Mouse (Mus musculus): Measurements from ENCODE around the gene Galnt11. TPM values are rescaled to one million over a fixed set of nuclear protein-coding genes. Genes with fewer than 3 reads are reported as not detected.

The Galnt11 gene
- polyA plus RNA-seq, 1 experiment from 2014 or later = 29.8 TPM

DNA sequence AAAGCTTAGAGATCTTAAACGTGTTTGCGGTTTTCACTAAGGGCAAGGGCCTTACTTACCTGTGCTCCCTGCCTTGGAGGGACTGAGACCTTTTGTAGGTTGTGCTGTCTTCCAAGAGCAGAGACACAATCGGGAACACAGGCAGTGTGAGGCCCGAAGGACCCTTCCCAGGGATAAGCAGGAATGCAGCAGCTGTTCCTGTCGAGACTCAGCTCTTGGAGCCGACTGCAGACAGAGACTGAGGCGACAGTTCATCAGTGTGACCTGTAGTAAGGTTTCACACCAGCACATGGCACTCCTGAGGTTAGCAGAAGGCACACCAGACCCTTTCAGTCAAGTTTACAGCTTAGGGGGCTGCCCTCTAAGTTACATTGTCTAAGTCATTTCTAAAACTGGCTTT, 40.6 kb downstream of the Galnt11 start:
- Histone ChIP-seq H3K27me3 (replicated peaks; ENCODE audit: low read depth, poor library complexity, severe bottlenecking) (no peaks in the 10 kb centered on the region), H3K27ac (replicated peaks) (no peak overlapping the region), H3K4me1 (no peaks in the 10 kb centered on the region), H3K9me3 (no peaks in the 10 kb centered on the region), H3K4me3 (no peak overlapping the region), H3K36me3 (replicated peaks) (peaks cover 90% of the 10 kb centered on the region)
- WGBS = 91% methylated on average over 7 of the region's 7 CpGs
- no peak for DNase-seq (ENCODE audit: low spot score)

DNA sequence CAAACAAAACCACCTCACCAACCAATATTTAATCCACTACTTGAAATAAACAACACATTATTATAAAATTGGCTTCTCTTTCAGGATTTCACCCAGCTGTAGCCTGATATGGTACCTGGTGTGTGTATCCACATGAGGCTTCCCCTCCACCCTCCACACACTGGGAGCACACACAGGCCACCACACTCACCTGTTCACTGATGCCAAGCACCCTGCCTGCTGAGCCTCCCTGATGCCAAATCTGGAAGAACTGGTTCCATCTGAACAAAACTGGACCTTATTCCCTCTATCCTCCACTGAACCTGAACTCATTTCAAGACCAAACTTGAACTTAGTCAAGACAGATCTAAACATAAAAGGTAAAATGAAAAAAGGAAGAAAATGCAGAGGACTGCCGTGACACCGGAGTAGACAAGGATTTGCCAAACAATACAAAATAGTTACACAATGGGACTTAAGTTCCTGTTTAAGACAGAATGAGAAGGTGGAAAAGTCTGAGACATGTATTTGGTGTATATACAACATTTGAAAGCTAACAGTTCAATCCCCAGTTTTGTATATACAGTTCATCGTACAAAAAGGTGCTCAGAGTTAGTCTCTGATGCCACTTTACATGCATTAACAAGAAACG, 46.7 kb downstream of the Galnt11 start:
- WGBS = 94% methylated on average over 4 of the region's 4 CpGs
- no peaks in the 10 kb centered on the region for H3K9me3 ChIP-seq
- no peak overlapping the region for H3K27ac ChIP-seq (replicated peaks)
- no peaks in the 10 kb centered on the region for H3K27me3 ChIP-seq (replicated peaks; ENCODE audit: low read depth, poor library complexity, severe bottlenecking)
- H3K36me3 ChIP-seq (replicated peaks) = peaks cover 72% of the 10 kb centered on the region
- no peak for DNase-seq (ENCODE audit: low spot score)
- no peak overlapping the region for H3K4me3 ChIP-seq
- no peaks in the 10 kb centered on the region for H3K4me1 ChIP-seq

DNA sequence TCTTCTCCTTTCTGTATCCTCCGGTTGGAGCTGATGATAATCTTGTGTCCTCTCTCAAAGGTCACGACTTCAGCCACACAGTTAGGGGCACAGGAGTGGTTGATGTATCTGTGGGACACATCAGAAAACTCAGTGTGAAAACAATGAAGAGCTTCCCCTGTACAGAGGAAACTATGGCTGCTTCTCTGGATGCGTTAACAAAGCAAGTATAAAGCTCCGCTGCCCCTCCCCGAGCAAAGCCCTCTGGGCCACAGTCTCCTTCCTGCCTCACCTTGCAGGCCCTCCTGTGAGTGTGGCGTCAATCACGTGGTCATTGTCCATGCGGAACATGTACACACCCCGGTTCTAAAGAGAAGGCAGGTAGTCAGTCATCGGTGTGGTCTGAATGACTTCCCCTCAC, 53.9 kb downstream of the Galnt11 start:
- Histone ChIP-seq H3K27ac (replicated peaks) (no peak overlapping the region), H3K4me1 (no peaks in the 10 kb centered on the region), H3K4me3 (no peak overlapping the region), H3K9me3 (no peaks in the 10 kb centered on the region), H3K36me3 (replicated peaks) (peaks cover 84% of the 10 kb centered on the region), H3K27me3 (replicated peaks; ENCODE audit: low read depth, poor library complexity, severe bottlenecking) (no peaks in the 10 kb centered on the region)
- WGBS = 92% methylated on average over 10 of the region's 10 CpGs
- no peak for DNase-seq (ENCODE audit: low spot score)

DNA sequence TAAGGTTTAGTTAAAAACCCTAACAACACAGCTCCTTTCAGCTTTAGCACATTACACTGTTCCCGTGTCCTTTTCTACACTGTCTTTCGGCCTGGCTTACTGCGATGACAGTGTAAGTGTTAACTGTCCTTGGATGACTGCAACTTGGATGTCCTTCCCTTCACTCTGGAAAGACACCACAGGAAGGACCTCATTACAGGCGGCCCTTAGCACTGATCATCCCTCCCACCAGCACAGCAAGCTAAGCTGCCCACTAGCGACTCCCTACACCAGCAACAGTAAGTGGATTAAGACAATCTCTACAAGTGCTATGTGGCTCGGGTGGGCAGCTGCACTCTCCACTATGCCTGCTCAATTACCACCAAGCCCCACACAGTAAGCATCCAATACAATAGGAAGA, 54.7 kb downstream of the Galnt11 start:
- Histone ChIP-seq H3K27me3 (replicated peaks; ENCODE audit: low read depth, poor library complexity, severe bottlenecking) (no peaks in the 10 kb centered on the region), H3K9me3 (no peaks in the 10 kb centered on the region), H3K36me3 (replicated peaks) (peaks cover 85% of the 10 kb centered on the region), H3K27ac (replicated peaks) (no peak overlapping the region), H3K4me3 (no peak overlapping the region), H3K4me1 (no peaks in the 10 kb centered on the region)
- 83% methylated on average over 6 of the region's 6 CpGs for WGBS
- no peak for DNase-seq (ENCODE audit: low spot score)

GRCm38 (mm10) chr5:25283988-25284387, 62.3 kb downstream of the Galnt11 start:
- peaks cover 90% of the 10 kb centered on the region for H3K36me3 ChIP-seq (replicated peaks)
- no peak overlapping the region for H3K4me3 ChIP-seq
- no peaks in the 10 kb centered on the region for H3K4me1 ChIP-seq
- 94% methylated on average over 13 of the region's 13 CpGs for WGBS
- no peaks in the 10 kb centered on the region for H3K27me3 ChIP-seq (replicated peaks; ENCODE audit: low read depth, poor library complexity, severe bottlenecking)
- no peak for DNase-seq (ENCODE audit: low spot score)
- no peaks in the 10 kb centered on the region for H3K9me3 ChIP-seq
- no peak overlapping the region for H3K27ac ChIP-seq (replicated peaks)

DNA sequence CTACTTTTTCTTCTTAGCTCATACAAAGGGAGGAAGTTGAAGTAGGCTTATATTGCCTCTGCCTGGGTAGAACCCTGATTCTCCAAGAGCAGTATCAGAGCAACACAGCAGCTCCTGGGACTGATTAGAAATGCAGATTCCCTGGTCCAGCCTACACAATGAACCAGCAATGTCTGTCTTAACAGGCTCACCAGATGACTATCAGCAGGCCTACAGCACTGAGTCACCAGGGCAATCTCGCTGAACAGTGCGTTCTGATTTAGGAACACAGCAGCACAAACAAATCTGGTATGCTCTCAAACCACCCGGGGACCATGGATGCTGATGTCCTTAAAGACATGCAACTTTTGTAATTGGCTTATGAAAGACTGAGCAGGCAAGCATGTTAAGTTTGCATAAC, 75.1 kb downstream of the Galnt11 start:
- 81% methylated on average over 3 of the region's 3 CpGs for WGBS
- H3K36me3 ChIP-seq (replicated peaks) = peaks cover 55% of the 10 kb centered on the region
- no peak for DNase-seq (ENCODE audit: low spot score)
- no peaks in the 10 kb centered on the region for H3K9me3 ChIP-seq
- no peaks in the 10 kb centered on the region for H3K27me3 ChIP-seq (replicated peaks; ENCODE audit: low read depth, poor library complexity, severe bottlenecking)
- H3K4me3 ChIP-seq = no peak overlapping the region
- no peak overlapping the region for H3K27ac ChIP-seq (replicated peaks)
- no peaks in the 10 kb centered on the region for H3K4me1 ChIP-seq

DNA sequence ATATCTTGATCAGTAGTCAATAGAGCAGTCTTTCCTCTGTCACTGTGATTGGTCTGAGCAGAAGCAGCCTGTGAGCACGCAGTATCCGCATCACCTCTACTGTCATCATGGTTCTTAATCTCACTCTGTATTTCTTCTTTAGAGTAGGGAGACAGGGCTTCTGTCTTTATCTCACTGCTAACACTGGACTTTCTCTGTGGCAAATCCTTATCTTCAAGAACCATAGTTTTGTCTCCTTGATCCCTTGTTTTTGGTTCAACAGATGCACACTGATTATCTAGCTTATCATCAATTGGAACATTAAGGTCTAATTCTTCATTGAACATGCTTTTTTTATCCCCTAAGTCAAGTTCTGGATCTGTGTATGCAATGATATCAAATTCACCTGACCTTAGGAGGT, 88.5 kb downstream of the Galnt11 start:
- no peak for DNase-seq (ENCODE audit: low spot score)
- H3K9me3 ChIP-seq = no peaks in the 10 kb centered on the region
- WGBS = 98% methylated on average over 2 of the region's 2 CpGs
- H3K36me3 ChIP-seq (replicated peaks) = peaks cover 58% of the 10 kb centered on the region
- no peak overlapping the region for H3K27ac ChIP-seq (replicated peaks)
- H3K4me1 ChIP-seq = no peaks in the 10 kb centered on the region
- H3K4me3 ChIP-seq = no peak overlapping the region
- H3K27me3 ChIP-seq (replicated peaks; ENCODE audit: low read depth, poor library complexity, severe bottlenecking) = no peaks in the 10 kb centered on the region

DNA sequence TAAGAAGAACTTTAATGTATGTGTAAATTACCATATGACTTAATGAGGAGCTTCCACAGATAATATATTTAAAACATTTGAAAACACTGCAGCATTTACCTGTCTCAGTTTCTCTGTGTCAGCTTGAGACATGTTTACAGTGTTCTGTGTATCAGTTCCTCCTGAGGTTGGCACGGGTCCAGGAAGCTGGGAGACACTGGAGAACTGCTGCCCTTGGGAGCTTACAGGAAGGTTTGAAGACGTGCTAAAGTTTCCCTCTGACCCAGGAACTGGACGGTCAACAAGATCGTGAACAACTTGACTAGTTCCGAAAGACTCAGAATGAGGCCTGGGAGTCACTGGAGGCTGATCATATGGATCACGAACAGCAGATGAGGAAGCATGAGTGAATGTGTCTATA, 92.2 kb downstream of the Galnt11 start:
- H3K27me3 ChIP-seq (replicated peaks; ENCODE audit: low read depth, poor library complexity, severe bottlenecking) = no peaks in the 10 kb centered on the region
- no peak for DNase-seq (ENCODE audit: low spot score)
- 94% methylated on average over 6 of the region's 6 CpGs for WGBS
- H3K27ac ChIP-seq (replicated peaks) = no peak overlapping the region
- no peaks in the 10 kb centered on the region for H3K4me1 ChIP-seq
- H3K9me3 ChIP-seq = no peaks in the 10 kb centered on the region
- peaks cover 73% of the 10 kb centered on the region for H3K36me3 ChIP-seq (replicated peaks)
- H3K4me3 ChIP-seq = no peak overlapping the region

Other genes starting within 250 kb of the Galnt11 start
- gene Prkag2, start 121.3 kb upstream of the Galnt11 start, polyA plus RNA-seq (2016; fragmentation: Nextera tagmentation; extraction: Ambion mirVana) = 38.2 and 39.5 TPM in 2 replicates
- not detected in 2 replicates for gene Galntl5, start 40.4 kb upstream of the Galnt11 start, polyA plus RNA-seq (2016; fragmentation: Nextera tagmentation; extraction: Ambion mirVana)
- gene E130116L18Rik, start 1.2 kb downstream of the Galnt11 start, polyA plus RNA-seq (2016; fragmentation: Nextera tagmentation; extraction: Ambion mirVana) = 2.9 TPM in 1 of 2 replicates, not detected in the other